Mouse (Mus musculus) forebrain, embryonic 10.5 days (tissue): ENCODE measurements around the gene Ak5. TPM values are rescaled to one million over a fixed set of nuclear protein-coding genes. Genes with fewer than 3 reads are reported as not detected.

Source experiments
- DNase-seq: peaks from one replicate; pipeline ENCODE4 v3.0.0-alpha.2; 2017; ENCODE audit warnings: low spot score; ENCODE audit errors: extremely low spot score
- H3K27ac ChIP-seq: fragments of 300-500 bp; sonication (generic); 2 replicates; pipeline ENCODE4 v1.5.1; 2016; ENCODE audit warnings: mild to moderate bottlenecking
- H3K27me3 ChIP-seq: fragments of 300-500 bp; sonication (generic); 2 replicates; pipeline ENCODE4 v1.6.1; 2016; ENCODE audit warnings: mild to moderate bottlenecking; ENCODE audit not compliant: poor library complexity, severe bottlenecking
- H3K36me3 ChIP-seq: fragments of 300-500 bp; sonication (generic); replicated peaks from 2 replicates; pipeline ENCODE4 v1.6.1; 2016; ENCODE audit warnings: mild to moderate bottlenecking, moderate library complexity
- H3K4me1 ChIP-seq: fragments of 300-500 bp; sonication (generic); 2 replicates; pipeline ENCODE4 v1.6.1; 2016
- H3K4me3 ChIP-seq: fragments of 300-500 bp; sonication (generic); 2 replicates; pipeline ENCODE4 v1.5.1; 2016; ENCODE audit warnings: mild to moderate bottlenecking, moderate library complexity
- H3K9me3 ChIP-seq: fragments of 300-500 bp; sonication (generic); 2 replicates; pipeline ENCODE4 v1.6.1; 2016; ENCODE audit warnings: mild to moderate bottlenecking, moderate library complexity
- WGBS: fragments of 180-500 bp; shearing (Covaris S2); methylation state at CpG from one replicate; pipeline ENCODE4 v1.1.7; 2016; 5-methylcytosine and 5-hydroxymethylcytosine counted together
- polyA plus RNA-seq: library from polyadenylated mRNA; unstranded; fragments of >200 nt; fragmentation: Nextera tagmentation; extraction: Ambion mirVana; gene quantifications from 2 replicates; pipeline ENCODE4 v1.2.1, GENCODE M21; 2016

Gene Ak5
- polyA plus RNA-seq, 1 experiment from 2014 or later, result 0.41 TPM

GRCm38 (mm10) chr3:152577763-152578162 is 90.4 kb downstream of the Ak5 start:
- no peaks in the 10 kb centered on the region for H3K27me3 ChIP-seq
- H3K4me1 ChIP-seq, result peaks cover 17% of the 10 kb centered on the region
- no peaks in the 10 kb centered on the region for H3K9me3 ChIP-seq
- H3K27ac ChIP-seq, result no peak overlapping the region
- WGBS, result 91% methylated on average over 7 of the region's 7 CpGs
- H3K4me3 ChIP-seq, result no peak overlapping the region
- no peaks in the 10 kb centered on the region for H3K36me3 ChIP-seq
- no peak for DNase-seq

- H3K27me3 ChIP-seq, result no peaks in the 10 kb centered on the region
- H3K4me3 ChIP-seq, result no peak overlapping the region
- H3K27ac ChIP-seq, result peak overlapping the region; percentile 20; the same call in 1 of the 2 replicates
- no peaks in the 10 kb centered on the region for H3K9me3 ChIP-seq
- 61% methylated on average over 1 of the region's 1 CpGs for WGBS
- H3K4me1 ChIP-seq, result peaks cover 17% of the 10 kb centered on the region
- DNase-seq, result no peak
- H3K36me3 ChIP-seq, result no peaks in the 10 kb centered on the region
Measured at GRCm38 (mm10) chr3:152577273-152577672, 90.9 kb downstream of the Ak5 start.

DNA sequence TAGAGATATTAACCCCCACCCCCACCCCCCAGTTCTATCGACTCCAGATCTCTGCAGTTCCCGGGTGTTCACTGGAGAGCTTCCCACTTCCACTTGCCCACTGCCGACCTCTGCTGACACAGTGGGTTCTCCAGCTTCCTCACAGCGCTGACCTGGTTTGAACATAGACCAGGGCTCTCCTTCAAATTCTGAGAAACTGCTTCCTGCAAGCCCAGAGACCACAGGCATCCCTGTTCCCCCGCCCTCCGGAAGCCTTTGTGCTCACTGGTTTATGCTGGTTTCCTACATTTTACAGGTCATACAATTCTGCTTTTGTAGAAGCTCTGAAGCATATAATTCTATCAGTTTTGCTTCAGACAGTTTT is 98.9 kb downstream of the Ak5 start:
- Histone ChIP-seq H3K4me1 (peaks cover 12% of the 10 kb centered on the region), H3K4me3 (no peak overlapping the region), H3K36me3 (no peaks in the 10 kb centered on the region), H3K27ac (peak overlapping the region; percentile 68; the same call in 1 of the 2 replicates), H3K27me3 (no peaks in the 10 kb centered on the region), H3K9me3 (no peaks in the 10 kb centered on the region)
- DNase-seq, result no peak
- 74% methylated on average over 6 of the region's 6 CpGs for WGBS

DNA sequence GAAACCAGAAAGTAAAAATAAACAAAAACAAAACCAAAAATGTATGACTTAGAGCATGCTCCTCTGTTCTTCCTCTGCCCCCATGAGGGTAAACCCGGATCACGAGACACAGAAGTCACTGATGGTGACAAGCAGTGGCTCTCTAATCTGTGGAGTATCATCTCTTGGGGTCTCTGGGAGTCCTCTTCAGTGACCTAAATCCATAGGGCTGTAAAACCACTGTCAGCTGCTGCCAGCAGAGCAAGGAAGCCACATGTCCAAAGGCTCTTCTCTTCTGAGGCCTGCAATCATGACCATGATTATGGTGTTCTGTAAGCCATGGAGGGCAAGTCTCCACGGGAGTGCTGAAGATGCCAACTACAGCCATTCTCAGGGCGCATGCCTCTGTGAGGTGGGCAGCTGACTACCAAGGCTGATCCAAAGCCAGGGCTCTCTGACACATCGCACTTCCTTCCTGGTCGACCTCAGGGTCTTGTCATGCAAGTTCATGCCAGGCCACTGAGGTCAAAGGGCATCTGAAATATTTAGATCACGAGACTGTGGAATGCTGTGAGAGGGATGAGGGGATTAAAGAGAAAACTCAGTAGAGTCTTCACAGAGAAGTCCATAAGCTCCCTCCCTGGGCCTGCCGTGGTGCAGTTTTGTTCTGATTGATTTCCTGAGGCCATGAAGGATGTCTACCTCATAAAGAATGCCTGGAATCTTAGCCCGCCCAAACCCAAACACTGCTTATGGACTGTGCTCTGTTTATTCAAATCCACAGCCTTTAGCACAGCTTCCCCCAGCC is 99.5 kb downstream of the Ak5 start:
- H3K36me3 ChIP-seq, result no peaks in the 10 kb centered on the region
- DNase-seq, result no peak

DNA sequence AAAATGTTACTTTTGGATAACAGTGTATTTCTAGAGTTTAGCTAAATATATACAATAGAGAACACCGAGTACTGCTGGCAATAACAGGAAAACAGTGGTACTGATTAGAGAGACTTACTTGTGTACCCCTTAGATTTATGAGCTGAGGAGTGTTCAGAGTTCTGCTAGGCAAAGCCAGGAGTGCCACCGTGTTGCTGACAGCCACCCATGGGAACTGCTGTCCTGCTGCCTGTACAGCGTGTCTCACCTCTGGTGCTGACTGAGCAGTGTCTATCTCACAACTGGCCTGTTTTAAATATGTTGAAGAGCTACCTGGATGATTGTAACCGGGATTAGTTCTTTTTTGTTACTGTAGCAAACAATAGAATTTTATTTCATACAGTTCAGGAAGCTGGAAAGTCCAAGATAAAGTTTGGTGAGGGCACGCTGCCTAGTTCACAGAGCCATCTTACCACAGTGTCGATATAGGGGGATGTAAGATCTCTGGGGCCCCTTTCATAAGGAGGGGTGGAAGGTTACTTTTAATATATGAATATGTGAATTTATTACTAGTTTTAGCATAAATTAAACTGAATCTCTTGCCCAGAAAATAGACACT is 103.5 kb downstream of the Ak5 start:
- DNase-seq, result no peak
- H3K36me3 ChIP-seq, result no peaks in the 10 kb centered on the region
- H3K27me3 ChIP-seq, result no peaks in the 10 kb centered on the region
- H3K4me3 ChIP-seq, result no peak overlapping the region
- H3K4me1 ChIP-seq, result peaks cover 12% of the 10 kb centered on the region
- 83% methylated on average over 6 of the region's 6 CpGs for WGBS
- H3K9me3 ChIP-seq, result no peaks in the 10 kb centered on the region
- no peak overlapping the region for H3K27ac ChIP-seq

More for the DNA sequence above, 99.5 kb downstream of the Ak5 start:
- Histone ChIP-seq H3K9me3 (no peaks in the 10 kb centered on the region), H3K4me3 (no peak overlapping the region), H3K27me3 (no peaks in the 10 kb centered on the region), H3K27ac (peak overlapping the region; percentile 68), H3K4me1 (peaks cover 12% of the 10 kb centered on the region)
- 74% methylated on average over 9 of the region's 9 CpGs for WGBS

DNA sequence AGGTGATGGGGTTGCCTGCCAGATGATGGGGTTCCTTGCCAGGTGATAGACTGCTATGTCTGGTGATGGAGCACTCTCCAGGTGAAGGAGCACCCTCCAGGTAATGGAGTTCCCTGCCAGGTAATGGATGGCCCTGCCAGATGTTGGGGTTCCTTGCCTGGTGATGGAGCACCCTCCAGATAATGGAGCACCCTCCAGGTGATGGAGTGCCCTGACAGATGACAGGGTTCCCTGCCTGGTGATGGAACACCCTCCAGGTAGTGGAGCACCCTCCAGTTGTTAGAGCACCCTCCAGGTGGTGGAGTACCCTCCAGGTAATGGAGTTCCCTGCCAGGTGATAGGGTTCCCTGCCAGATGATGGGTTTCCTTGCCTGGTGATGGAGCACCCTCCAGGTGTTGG is 104.3 kb downstream of the Ak5 start:
- no peaks in the 10 kb centered on the region for H3K27me3 ChIP-seq
- no peaks in the 10 kb centered on the region for H3K36me3 ChIP-seq
- DNase-seq, result no peak
- no peak overlapping the region for H3K4me3 ChIP-seq
- peaks cover 6% of the 10 kb centered on the region for H3K4me1 ChIP-seq
- no peaks in the 10 kb centered on the region for H3K9me3 ChIP-seq
- no peak overlapping the region for H3K27ac ChIP-seq

- Histone ChIP-seq H3K27me3 (no peaks in the 10 kb centered on the region), H3K9me3 (no peaks in the 10 kb centered on the region), H3K36me3 (no peaks in the 10 kb centered on the region), H3K27ac (no peak overlapping the region), H3K4me1 (peaks cover 5% of the 10 kb centered on the region), H3K4me3 (no peak overlapping the region)
- DNase-seq, result no peak
- 79% methylated on average over 2 of the region's 2 CpGs for WGBS
Measured at GRCm38 (mm10) chr3:152561708-152562107, 106.5 kb downstream of the Ak5 start.

- 78% methylated on average over 4 of the region's 4 CpGs for WGBS
Measured at GRCm38 (mm10) chr3:152559295-152559694, 108.9 kb downstream of the Ak5 start.

DNA sequence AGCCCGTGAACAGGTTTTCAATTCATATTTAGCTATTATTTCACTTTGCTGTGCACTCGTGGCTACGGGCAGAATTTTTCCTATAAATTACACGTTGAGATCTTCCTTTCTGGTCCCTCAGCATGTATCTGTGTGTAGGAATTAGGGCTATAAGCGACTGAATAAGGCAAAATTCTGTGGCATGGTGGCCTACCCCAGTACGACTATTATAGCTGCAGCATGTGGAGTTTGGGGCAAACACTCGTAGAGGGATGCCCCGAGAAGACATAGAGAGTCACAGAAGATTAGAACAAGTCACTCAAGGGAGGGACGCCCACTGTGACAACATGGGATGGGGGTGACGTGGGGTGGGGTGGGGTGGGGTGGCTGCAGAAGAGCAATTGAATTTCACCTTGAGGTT is 110.1 kb downstream of the Ak5 start:
- no peak for DNase-seq
- Histone ChIP-seq H3K36me3 (no peaks in the 10 kb centered on the region), H3K9me3 (no peaks in the 10 kb centered on the region), H3K4me3 (no peak overlapping the region), H3K4me1 (peaks cover 5% of the 10 kb centered on the region), H3K27me3 (no peaks in the 10 kb centered on the region), H3K27ac (no peak overlapping the region)
- WGBS, result 69% methylated on average over 10 of the region's 10 CpGs

More at GRCm38 (mm10) chr3:152559295-152559694, 108.9 kb downstream of the Ak5 start:
- no peaks in the 10 kb centered on the region for H3K27me3 ChIP-seq
- DNase-seq, result no peak
- H3K36me3 ChIP-seq, result no peaks in the 10 kb centered on the region
- H3K4me1 ChIP-seq, result peaks cover 5% of the 10 kb centered on the region
- no peak overlapping the region for H3K4me3 ChIP-seq
- no peak overlapping the region for H3K27ac ChIP-seq
- H3K9me3 ChIP-seq, result no peaks in the 10 kb centered on the region

DNA sequence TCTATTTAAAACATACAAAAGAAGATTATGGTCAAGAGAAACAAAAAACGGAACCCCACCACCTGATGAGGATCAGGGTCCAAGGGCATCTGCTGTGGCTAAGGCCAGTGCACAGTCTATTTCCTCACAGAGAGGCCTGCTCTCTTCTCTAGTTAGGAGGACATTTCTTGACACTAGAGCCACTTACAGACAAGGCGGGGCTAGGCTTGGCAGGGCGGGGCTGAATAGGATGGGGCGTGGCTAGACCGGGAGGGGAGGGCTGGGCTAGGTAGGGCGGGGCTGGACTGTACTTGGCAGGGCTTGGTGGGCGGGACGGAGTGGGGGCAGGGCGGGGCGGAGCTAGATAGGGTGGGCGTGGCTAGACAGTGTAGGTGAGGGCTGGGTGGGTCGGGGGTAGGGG is 110.5 kb downstream of the Ak5 start:
- H3K4me3 ChIP-seq, result no peak overlapping the region
- no peaks in the 10 kb centered on the region for H3K9me3 ChIP-seq
- H3K27ac ChIP-seq, result no peak overlapping the region
- DNase-seq, result peak; percentile 41
- no peaks in the 10 kb centered on the region for H3K27me3 ChIP-seq
- H3K4me1 ChIP-seq, result peaks cover 5% of the 10 kb centered on the region
- H3K36me3 ChIP-seq, result no peaks in the 10 kb centered on the region
- 36% methylated on average over 12 of the region's 12 CpGs for WGBS

GRCm38 (mm10) chr3:152556919-152557318 is 111.2 kb downstream of the Ak5 start:
- no peaks in the 10 kb centered on the region for H3K36me3 ChIP-seq
- no peaks in the 10 kb centered on the region for H3K9me3 ChIP-seq
- DNase-seq, result no peak
- no peak overlapping the region for H3K27ac ChIP-seq
- WGBS, result 96% methylated on average over 3 of the region's 3 CpGs
- H3K4me3 ChIP-seq, result no peak overlapping the region
- no peaks in the 10 kb centered on the region for H3K27me3 ChIP-seq
- H3K4me1 ChIP-seq, result peaks cover 5% of the 10 kb centered on the region

GRCm38 (mm10) chr3:152556435-152556834 is 111.7 kb downstream of the Ak5 start:
- Histone ChIP-seq H3K27me3 (no peaks in the 10 kb centered on the region), H3K27ac (no peak overlapping the region)
- no peak for DNase-seq

DNA sequence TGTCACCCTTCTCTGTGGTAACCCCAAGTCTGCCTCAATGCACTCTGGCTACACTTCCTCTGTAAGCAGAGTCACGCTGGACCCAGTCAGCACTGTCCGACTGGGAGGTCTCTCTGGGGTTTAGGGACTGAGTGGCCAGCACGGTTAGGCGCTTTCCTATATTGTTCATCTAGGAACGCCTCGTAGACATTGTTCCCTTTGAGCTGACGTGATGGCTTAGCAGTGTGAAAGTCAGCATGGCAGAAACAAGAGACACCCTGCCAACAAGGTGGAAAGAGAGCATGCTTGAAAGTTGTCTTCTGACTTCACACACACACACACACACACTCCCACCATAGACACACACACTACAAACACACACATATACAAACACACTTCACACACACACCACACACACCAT is 112.9 kb downstream of the Ak5 start:
- H3K27me3 ChIP-seq, result no peaks in the 10 kb centered on the region
- no peak overlapping the region for H3K27ac ChIP-seq
- no peaks in the 10 kb centered on the region for H3K9me3 ChIP-seq
- no peak overlapping the region for H3K4me3 ChIP-seq
- WGBS, result 62% methylated on average over 7 of the region's 7 CpGs
- no peaks in the 10 kb centered on the region for H3K36me3 ChIP-seq
- no peak for DNase-seq
- peaks cover 5% of the 10 kb centered on the region for H3K4me1 ChIP-seq

More at GRCm38 (mm10) chr3:152556435-152556834, 111.7 kb downstream of the Ak5 start:
- no peak overlapping the region for H3K4me3 ChIP-seq
- 69% methylated on average over 3 of the region's 4 CpGs for WGBS
- H3K36me3 ChIP-seq, result no peaks in the 10 kb centered on the region
- H3K9me3 ChIP-seq, result no peaks in the 10 kb centered on the region
- H3K4me1 ChIP-seq, result peaks cover 5% of the 10 kb centered on the region
